Mouse (Mus musculus) kidney, adult 2 months (tissue): ENCODE data around the gene Klf11.

ENCODE experiments used
- CTCF ChIP-seq: fragments of 200-500 bp; conservative IDR thresholded peaks from 2 replicates; pipeline ENCODE4 v1.5.1; 2011; ENCODE audit warnings: low read depth, mild to moderate bottlenecking, control low read depth, low read length, moderate library complexity, mixed read lengths; ENCODE audit not compliant: insufficient read depth, insufficient read length
- POLR2A ChIP-seq: fragments of 200-500 bp; IDR thresholded peaks from one replicate; pipeline ENCODE4 v1.6.1; 2011; ENCODE audit warnings: low read depth, low read length, control low read depth

GRCm38 (mm10) chr12:24626401-24626800 is 24.7 kb upstream of the Klf11 start:
- TF ChIP-seq POLR2A (no peak), CTCF (no peak)
